Mouse (Mus musculus): ENCODE data around the gene Gm17655. TPM values are rescaled to one million over a fixed set of nuclear protein-coding genes. Genes with fewer than 3 reads are reported as not detected.

The Gm17655 gene
- not detected in 2 replicates for polyA plus RNA-seq (2012; rRNA removed)

GRCm38 (mm10) chr5:110072413-110072812 is at the start of gene Gm17655:
Gene Gm17655 (minus strand): TSS chr5:110072513.

DNA sequence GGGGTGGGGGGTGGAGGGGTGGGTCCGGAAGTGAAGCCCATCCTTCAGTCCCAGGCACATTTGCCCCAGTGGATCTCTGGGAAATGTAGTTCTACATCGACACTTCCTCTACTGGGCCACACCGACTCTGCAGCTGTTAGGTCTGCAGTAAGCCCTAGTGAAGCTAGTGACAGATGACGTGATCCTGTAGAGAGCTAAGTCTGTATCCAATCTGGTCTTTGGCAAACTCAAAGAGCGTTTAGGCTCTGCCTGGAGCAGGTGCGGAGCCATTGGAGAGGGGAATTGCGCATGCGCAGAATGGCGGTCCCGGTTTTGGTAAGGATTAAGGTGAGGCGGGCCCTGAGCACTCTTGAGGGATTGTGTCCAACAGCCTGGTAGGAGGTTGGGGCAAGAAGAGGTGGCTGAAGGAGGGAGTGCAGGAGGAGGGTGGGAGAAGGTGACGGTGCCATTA is 37.7 kb upstream of the Gm17655 start, which contains the start of gene Zfp605:
Zfp605 (plus strand) TSS at position 102 of the 451 bp plus-strand sequence.

GRCm38 (mm10) chr5:110107581-110108304 is 35.4 kb upstream of the Gm17655 start, which contains the start of gene Gtpbp6:
Gene Gtpbp6 (minus strand): TSS chr5:110108197.

GRCm38 (mm10) chr5:110099656-110100580 is 27.6 kb upstream of the Gm17655 start, which contains the start of gene Plcxd1:
Gene Plcxd1 (plus strand): TSS chr5:110099969.

DNA sequence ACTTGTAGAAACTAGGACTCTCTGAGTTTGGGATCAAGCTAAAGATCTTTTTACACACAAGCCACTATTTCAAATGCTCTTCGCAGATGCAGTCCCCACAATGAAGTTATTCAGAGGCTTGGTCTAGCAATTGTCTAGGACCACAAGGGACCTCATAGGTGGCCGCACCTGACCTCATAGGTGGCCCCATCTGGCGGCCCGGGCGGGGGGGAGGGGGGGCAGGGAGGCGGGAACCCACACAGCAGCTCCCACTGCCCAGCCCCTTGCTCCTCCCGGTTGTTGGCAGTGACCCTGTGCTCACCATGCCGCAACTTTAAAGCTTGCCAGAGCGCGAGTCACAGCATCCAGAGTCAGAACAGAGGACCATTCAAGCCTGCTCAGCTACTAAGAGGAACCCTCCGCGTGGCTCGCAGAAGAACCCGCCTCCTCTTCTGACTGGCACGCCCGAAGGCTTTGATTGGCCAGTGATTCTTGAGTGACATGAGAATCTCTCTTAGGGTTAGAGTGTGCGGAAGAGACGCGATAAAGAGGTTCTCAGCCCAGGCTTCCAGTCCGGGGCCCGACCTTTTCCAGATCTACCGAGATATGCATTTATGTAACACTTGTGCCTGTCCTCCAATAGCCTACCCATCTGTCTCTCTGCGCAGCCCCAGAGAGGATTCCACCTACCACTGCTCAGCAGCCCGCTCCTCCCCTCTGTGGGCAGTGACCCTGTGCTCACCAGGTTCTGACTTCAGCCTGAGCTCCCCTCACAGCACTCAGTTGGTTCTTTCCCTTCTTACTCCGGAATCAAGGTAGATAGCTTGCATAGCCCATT is 21.9 kb upstream of the Gm17655 start, which contains the start of gene Gm35315:
Gm35315 (minus strand) TSS at position 391 of the 817 bp plus-strand sequence.

Other genes with a start within 250 kb of the Gm17655 start
- gene Gm15446, start 149.1 kb downstream of the Gm17655 start, polyA plus RNA-seq (2012; rRNA removed): 0.16 and 0.18 TPM in 2 replicates
- gene Zfp932, start 76.0 kb downstream of the Gm17655 start, polyA plus RNA-seq (2012; rRNA removed): 0.25 and 0.41 TPM in 2 replicates
- gene Gm35315, start 21.9 kb upstream of the Gm17655 start, polyA plus RNA-seq (2012; rRNA removed): 0.01 and 0.03 TPM in 2 replicates
- gene Plcxd1, start 27.5 kb upstream of the Gm17655 start, polyA plus RNA-seq (2012; rRNA removed): 6.3 and 19.0 TPM in 2 replicates
- gene Gtpbp6, start 35.7 kb upstream of the Gm17655 start, polyA plus RNA-seq (2012; rRNA removed): 50.2 and 57.9 TPM in 2 replicates
- gene Zfp605, start 37.6 kb upstream of the Gm17655 start, polyA plus RNA-seq (2012; rRNA removed): 0.02 TPM in 1 of 2 replicates, not detected in the other
- gene Chfr, start 63.3 kb upstream of the Gm17655 start, polyA plus RNA-seq (2012; rRNA removed): 29.7 and 34.9 TPM in 2 replicates
- 1.9 and 2.3 TPM in 2 replicates for gene Golga3, start 104.2 kb upstream of the Gm17655 start, polyA plus RNA-seq (2012; rRNA removed)
- gene Ankle2, start 158.5 kb upstream of the Gm17655 start, polyA plus RNA-seq (2012; rRNA removed): 2.0 and 2.3 TPM in 2 replicates
- gene Pgam5, start 197.4 kb upstream of the Gm17655 start, polyA plus RNA-seq (2012; rRNA removed): 8.7 and 9.6 TPM in 2 replicates
- 1.9 and 2.6 TPM in 2 replicates for gene Pxmp2, start 213.7 kb upstream of the Gm17655 start, polyA plus RNA-seq (2012; rRNA removed)
- 1.2 and 1.4 TPM in 2 replicates for gene Pole, start 213.8 kb upstream of the Gm17655 start, polyA plus RNA-seq (2012; rRNA removed)